Mouse (Mus musculus): ENCODE results near the gene Vmn2r86.
"Not testable (repeated sequence)": the region's sequence is repeated elsewhere in the genome, so short reads cannot be mapped to it uniquely, and the experiment has no call there.

The Vmn2r86 gene

DNA sequence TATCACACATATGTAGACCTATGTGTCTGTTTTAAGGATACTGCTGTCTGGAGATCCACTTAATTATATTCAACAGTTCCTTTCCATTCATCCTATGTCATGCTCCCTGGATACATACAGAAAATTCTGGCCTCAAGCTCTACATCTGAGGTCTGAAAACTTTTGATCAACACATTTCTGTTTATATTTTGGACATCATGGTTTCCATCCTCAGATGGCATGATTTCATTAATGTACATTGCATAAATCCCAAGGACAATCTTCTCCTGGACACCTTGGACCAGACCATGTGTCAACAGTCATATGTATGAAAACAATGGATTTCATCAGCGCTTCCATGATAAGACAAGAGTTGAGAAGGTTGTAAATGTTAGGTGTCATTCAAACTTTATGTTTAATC is at the start of gene Vmn2r86:
Gene Vmn2r86 (minus strand): TSS at position 101 of the 400 bp plus-strand sequence.
- not testable (repeated sequence) for DNase-seq

DNA sequence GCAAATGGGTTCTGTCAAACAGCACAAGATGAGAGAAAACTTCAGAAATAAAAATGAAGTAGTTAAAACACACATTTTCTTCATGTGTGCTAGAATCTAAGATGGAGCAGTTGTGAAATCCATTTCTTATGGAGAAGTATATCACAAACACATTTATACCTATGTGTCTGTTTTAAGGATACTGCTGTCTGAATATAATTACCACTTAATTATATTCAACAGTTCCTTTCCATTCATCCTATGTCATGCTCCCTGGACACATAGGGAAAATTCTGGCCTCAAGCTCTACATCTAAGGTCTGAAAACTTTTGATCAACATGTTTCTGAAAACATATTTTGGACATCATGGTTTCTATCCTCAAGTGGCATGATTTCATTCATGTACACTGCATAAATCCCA is 41.4 kb upstream of the Vmn2r86 start, which contains the start of gene Vmn2r87:
Gene Vmn2r87 (minus strand): TSS at position 101 of the 400 bp plus-strand sequence.
- DNase-seq, result no peak

DNA sequence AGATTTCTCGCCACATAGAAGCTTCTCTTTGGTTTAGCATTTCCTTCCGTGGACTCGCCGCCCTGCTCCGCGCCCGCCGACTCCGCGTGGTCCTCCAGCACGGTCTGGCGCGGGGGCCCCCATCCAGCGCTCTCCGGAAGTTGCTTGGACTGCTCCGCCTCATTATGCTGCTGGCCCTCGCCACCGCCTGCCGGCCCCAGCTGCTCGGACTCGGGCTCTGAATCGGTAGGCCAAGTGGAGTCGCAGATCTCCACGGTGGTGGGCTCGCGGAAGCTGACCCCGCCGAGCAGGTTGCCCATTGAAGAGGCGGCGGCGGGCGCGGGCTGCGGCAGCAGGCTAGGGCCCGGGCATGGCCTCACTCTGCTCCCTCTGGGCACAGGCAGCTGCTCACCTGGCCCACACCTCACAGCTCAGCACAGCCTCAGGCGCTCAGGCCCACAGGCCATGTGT is 14.5 kb upstream of the Vmn2r86 start:
- DNase-seq, result no peak

DNA sequence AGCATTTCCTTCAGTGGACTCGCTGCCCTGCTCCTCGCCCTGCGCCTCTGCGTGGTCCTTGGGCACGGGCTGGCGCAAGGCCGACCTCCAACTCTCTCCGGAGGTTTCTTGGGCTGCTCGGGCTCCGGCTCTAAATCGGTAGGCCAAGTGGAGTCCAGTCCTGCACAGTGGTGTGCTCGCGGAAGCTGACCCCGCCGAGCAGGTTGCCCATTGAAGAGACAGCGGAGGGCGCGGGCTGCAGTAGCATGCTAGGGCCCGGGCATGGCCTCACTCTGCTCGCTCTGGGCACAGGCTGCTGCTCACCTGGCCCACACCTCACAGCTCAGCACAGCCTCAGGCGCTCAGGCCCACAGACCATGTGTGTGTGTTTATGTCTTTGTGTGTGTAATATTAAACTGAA is 11.1 kb downstream of the Vmn2r86 start:
- no peak for DNase-seq

DNA sequence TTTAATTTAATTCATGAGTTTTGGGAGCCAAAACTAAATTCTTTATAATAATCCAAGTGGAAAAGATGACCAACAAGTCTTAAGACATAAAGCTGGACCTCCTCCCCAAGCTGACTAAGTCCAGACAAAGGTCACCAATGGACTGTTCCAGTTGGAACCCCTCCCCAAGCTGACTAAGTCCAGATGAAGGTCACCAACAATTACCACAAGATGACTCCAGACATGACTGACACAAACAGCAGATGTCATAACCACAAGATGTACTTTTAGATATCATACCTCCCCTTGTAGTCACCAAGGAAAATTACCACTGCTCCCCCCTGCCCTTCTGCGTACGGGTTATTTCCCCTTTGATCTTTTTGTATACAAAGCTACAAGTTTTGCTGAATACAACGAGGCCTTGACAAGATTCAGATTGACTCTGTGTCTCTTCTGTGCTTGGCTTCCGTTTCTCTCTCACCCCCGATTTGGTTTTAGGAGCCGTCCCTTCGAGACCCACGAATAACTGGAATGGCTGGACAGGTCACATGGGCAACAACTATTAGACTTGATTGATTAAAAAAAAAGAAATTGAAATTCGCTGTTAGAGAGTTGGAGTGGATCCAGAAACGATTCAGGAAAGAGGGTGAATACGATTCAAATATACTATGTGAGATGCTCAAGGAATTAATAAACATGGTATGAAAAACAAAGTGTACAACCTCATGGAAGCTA is 21.5 kb downstream of the Vmn2r86 start:
- DNase-seq, result not testable (repeated sequence)

DNA sequence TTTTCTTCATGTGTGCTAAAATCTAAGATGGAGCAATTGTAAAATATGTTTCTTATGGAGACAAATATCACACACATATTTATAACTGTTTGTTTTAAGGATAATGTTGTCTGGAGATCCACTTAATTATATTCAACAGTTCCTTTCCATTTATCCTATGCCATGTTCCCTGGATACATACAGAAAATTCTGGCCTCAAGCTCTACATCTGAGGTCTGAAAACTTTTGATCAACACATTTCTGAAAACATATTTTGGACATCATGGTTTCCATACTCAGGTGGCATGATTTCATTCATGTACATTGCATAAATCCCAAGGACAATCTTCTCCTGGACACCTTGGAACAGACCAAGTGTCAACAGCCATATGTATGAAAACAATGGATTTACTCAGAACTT is 26.2 kb downstream of the Vmn2r86 start, which contains the start of gene Vmn2r85:
Gene Vmn2r85 (minus strand): TSS at position 101 of the 400 bp plus-strand sequence.
- not testable (repeated sequence) for DNase-seq

DNA sequence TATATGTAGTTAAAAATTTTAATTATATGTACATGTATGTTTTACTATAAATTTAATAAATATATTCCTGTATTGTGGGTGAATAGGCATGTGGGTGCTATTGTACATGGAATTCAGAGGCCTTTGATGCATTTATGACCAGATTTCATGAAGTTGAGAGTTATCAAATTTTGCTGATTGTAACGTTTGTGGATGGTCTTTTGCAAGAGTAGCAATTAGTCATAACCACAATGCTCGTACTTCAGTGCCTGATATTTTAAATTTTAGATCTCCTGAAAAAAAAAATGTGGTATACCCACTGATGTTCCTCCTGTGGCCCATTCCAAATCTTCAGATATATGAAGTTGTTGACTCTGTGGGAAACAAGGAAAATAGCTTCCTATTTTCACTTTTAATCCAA is 33.5 kb downstream of the Vmn2r86 start:
- not testable (repeated sequence) for DNase-seq

DNA sequence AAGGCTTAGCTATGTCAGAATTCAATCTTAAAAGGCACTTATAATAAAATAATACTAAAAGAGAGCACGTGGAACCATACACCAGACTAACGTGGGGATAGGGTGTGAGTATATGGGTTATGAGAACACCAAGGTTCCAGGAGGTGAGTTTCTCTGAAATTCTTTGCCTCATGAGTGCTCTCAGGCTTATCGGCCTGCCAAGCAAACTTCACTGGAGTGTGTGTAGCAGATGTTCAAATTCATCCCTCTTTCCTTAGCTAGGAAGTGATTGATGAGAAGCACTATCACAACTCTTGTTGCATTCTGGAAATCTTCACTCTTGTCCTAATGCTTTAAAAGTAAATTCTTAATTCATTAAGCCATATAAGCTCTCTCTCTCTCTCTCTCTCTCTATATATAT is 35.4 kb downstream of the Vmn2r86 start:
- DNase-seq, result no peak

DNA sequence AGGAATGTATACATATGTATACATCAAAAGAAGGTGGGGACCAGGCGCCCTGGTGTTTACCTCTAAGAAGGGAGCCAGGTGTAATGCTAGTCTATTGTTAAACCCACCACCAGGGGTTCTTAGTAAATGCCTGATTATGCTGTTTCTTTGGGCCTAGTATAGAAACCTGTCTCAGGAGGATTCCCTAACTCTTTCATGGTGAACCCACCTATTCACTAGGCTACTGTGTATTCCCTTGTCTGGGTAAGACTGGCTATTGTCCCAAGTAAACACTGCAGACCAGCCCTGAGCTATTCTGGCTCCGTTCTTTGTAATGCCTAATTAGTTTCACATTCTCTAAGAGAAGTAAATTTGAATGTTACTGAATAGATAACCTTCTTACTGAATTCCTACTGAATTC is 35.9 kb downstream of the Vmn2r86 start:
- not testable (repeated sequence) for DNase-seq

DNA sequence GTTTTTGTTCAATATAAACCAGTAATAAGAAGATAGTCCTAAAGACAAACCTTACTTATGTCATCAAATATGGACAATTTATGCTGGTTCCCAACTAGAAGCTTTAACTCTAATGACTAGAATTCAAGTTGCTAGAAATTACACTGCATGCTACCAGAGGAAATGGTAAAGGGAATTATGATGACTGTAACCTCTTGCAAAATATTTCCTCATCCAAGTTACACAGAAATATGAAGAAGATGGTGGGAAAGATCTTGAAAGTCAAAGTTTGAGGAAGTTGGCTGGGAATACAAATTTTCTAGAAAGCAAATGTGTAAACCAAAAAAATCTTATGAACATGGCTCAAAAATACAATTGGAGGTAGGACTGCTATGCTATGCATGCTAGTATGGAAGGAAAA is 39.5 kb downstream of the Vmn2r86 start:
- DNase-seq, result not testable (repeated sequence)

DNA sequence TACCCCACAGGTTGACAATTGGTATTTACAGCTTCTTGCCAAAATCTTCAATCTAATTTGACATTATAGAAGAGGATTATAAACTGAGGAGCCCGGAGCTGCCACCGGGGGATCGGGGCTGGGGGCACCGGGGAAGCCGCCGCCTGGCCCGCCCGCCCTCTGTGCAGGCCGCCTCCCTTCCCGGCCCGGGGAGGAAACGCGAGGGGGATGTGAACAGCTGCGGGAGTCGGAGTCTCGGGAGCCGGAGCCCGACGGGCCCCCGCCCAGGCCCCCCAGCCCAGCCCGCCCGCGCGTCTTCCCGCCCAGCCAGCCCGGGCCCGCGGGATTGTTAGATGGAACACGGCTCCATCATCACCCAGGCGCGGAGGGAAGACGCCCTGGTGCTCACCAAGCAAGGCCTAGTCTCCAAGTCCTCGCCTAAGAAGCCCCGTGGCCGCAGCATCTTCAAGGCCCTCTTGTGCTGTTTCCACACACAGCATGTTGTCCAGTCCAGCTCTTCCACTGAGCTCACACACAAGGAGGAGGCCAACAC is 43.6 kb downstream of the Vmn2r86 start:
- not testable (repeated sequence) for DNase-seq

DNA sequence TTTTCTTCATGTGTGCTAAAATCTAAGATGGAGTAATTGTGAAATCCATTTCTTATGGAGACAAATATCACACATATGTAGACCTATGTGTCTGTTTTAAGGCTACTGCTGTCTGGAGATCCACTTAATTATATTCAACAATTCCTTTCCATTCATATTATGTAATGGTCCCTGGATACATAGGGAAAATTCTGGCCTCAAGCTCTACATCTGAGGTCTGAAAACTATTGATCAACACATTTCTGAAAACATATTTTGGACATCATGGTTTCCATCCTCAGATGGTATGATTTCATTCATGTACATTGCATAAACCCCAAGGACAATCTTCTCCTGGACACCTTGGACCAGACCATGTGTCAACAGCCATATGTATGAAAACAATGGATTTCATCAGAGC is 61.6 kb downstream of the Vmn2r86 start, which contains the start of gene Vmn2r84:
Gene Vmn2r84 (minus strand): TSS at position 101 of the 400 bp plus-strand sequence.
- no peak for DNase-seq

All from cerebellum, adult 9-11 months (tissue).